Mouse (Mus musculus) MEL (cell line): Measurements from ENCODE around the gene Cab39.

Source experiments
- CTCF ChIP-seq, 3 experiments: IDR thresholded peaks in 2 of 3; conservative IDR thresholded peaks in 1 of 3; 2 replicates each; pipeline ENCODE4 v1.5.1; 2011 to 2012; ENCODE audit warnings: low read length in 3 of 3, low read depth in 2 of 3, mild to moderate bottlenecking in 2 of 3, improper control_type of control experiment in 1 of 3, inconsistent platforms in 1 of 3, mixed read lengths in 1 of 3, moderate library complexity in 1 of 3; ENCODE audit not compliant: control insufficient read depth in 1 of 3, insufficient read depth in 1 of 3, poor library complexity in 1 of 3, severe bottlenecking in 1 of 3
- EP300 ChIP-seq, 2 experiments: IDR thresholded peaks; 2 replicates each; pipeline ENCODE4 v1.6.1; 2011; ENCODE audit warnings: improper control_type of control experiment in 2 of 2, low read length in 2 of 2, low read depth in 1 of 2, mild to moderate bottlenecking in 1 of 2
- GATA1 ChIP-seq: IDR thresholded peaks from 2 replicates; pipeline ENCODE4 v1.6.1; 2011; ENCODE audit warnings: low read depth, low read length, improper control_type of control experiment
- HCFC1 ChIP-seq: IDR thresholded peaks from 2 replicates; pipeline ENCODE4 v1.6.1; 2012; ENCODE audit warnings: low read depth, mild to moderate bottlenecking, inconsistent platforms, low read length, improper control_type of control experiment, moderate library complexity
- KAT2A ChIP-seq: conservative IDR thresholded peaks from 2 replicates; pipeline ENCODE4 v1.6.1; 2012; ENCODE audit warnings: low read depth, low read length, improper control_type of control experiment, inconsistent platforms
- POLR2A ChIP-seq, 2 experiments: IDR thresholded peaks; 2 replicates each; pipeline ENCODE4 v1.6.1; 2011 to 2012; ENCODE audit warnings: low read length in 2 of 2, mild to moderate bottlenecking in 2 of 2, control low read depth in 1 of 2, improper control_type of control experiment in 1 of 2, low read depth in 1 of 2, moderate library complexity in 1 of 2; ENCODE audit not compliant: control insufficient read depth in 1 of 2, insufficient read depth in 1 of 2, poor library complexity in 1 of 2
- POLR2AphosphoS2 ChIP-seq: IDR thresholded peaks from 2 replicates; pipeline ENCODE4 v1.6.1; 2011; ENCODE audit warnings: low read length, improper control_type of control experiment
- RCOR1 ChIP-seq: IDR thresholded peaks from 2 replicates; pipeline ENCODE4 v1.6.1; 2012; ENCODE audit warnings: low read depth, mild to moderate bottlenecking, inconsistent platforms, low read length, improper control_type of control experiment
- SMC3 ChIP-seq: IDR thresholded peaks from 2 replicates; pipeline ENCODE4 v1.6.1; 2011; ENCODE audit warnings: low read depth, low read length, improper control_type of control experiment
- USF1 ChIP-seq: IDR thresholded peaks from 2 replicates; pipeline ENCODE4 v1.6.1; 2014; ENCODE audit warnings: low read depth, mild to moderate bottlenecking, inconsistent platforms, low read length, improper control_type of control experiment, moderate library complexity
- ZNF384 ChIP-seq: IDR thresholded peaks from 2 replicates; pipeline ENCODE4 v1.6.1; 2012; ENCODE audit warnings: low read depth, mild to moderate bottlenecking, inconsistent platforms, low read length, improper control_type of control experiment

- TF ChIP-seq EP300 (IDR thresholded peaks at IDR 0.05; ENCODE audit: low read depth in 1 of 2, low read length in 2 of 2) (no peak), KAT2A (no peak), CTCF (IDR thresholded peaks at IDR 0.05 in 2 of 3, conservative IDR thresholded peaks at IDR 0.05 in 1 of 3; ENCODE audit: control insufficient read depth in 1 of 3, insufficient read depth in 1 of 3, low read depth in 2 of 3, low read length in 3 of 3, poor library complexity in 1 of 3, severe bottlenecking in 1 of 3) (no peak), POLR2AphosphoS2 (no peak), SMC3 (no peak), POLR2A (IDR thresholded peaks at IDR 0.05; ENCODE audit: control insufficient read depth in 1 of 2, insufficient read depth in 1 of 2, low read depth in 1 of 2, low read length in 2 of 2, poor library complexity in 1 of 2) (no peak), HCFC1 (no peak), ZNF384 (no peak), RCOR1 (no peak), GATA1 (no peak), USF1 (no peak)
Measured at GRCm38 (mm10) chr1:85818121-85818520, 24.9 kb downstream of the Cab39 start.
